Mouse (Mus musculus) embryo, embryonic 11.5 days (tissue): Measurements from ENCODE around the gene Mkln1.
A peak's percentile ranks its signal among the peaks of the same experiment; 100 is the strongest.

Source experiments
- DNase-seq: peaks from one replicate; pipeline ENCODE4 v3.0.0-alpha.2; 2012; ENCODE audit warnings: low read depth, low spot score

The Mkln1 gene

GRCm38 (mm10) chr6:31398431-31399205, at the start of gene Mkln1:
Gene Mkln1 (plus strand): TSS chr6:31398735.
- peak; percentile 74 for DNase-seq

DNA sequence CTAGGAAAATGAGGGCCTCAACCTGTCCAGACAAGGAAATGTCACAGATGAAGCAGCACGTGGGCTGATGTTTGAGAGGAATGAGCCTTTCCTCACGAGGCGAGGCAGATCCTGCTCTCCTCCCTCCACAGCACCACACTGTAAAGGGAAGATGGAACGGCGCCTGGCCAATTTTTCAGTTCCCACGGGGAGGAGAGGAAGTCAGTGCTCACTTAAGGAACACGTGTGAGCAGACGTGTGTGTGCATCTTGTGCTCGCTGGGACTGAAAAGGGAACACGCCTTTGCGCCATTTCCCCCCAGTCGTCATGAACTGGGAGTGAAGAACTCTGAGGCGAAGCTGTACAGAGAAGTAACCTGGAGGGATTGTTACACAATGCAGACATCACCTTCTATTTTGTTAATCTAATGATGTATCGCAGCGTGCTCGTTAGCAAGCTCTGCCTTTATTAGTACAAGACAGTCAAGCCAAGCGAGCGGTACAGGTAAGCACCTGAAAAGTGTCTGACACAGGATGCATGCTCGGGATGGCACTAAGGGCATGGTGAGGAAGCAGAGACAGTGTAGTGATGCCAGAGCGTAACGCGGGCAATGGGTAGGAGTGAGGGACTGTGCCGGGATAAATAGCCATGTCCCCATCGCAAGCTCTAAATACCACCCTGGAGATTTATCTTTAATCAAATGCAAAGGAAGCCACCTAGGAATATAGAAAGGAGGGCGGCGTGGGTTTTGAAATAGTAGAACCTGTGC, 41.9 kb upstream of the Mkln1 start:
- DNase-seq, result no peak

- DNase-seq, result no peak
Observed at GRCm38 (mm10) chr6:31357286-31357685, 41.2 kb upstream of the Mkln1 start.

- no peak for DNase-seq
Observed at GRCm38 (mm10) chr6:31362617-31363016, 35.9 kb upstream of the Mkln1 start.

DNA sequence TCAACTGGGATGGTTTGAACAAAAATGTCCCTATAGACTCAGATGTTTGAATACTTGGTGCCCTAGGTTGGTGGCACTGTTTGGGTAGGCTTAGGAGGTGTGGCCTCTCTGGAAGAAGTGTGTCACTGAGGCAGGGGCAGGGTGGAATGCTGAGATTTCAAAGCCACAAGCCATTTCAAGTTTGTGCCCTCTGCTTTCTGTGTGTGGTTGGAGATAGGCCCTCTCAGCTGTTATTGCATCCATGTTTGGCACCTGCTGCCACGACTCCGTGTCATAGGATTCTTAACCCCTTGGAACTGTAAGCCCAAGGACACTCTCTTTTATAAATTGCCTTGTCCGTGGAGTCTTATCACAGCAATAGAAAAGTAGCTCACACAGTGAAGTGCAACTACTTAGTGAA, 34.1 kb upstream of the Mkln1 start:
- no peak for DNase-seq

- DNase-seq, result no peak
Observed at GRCm38 (mm10) chr6:31367947-31368346, 30.6 kb upstream of the Mkln1 start.

- no peak for DNase-seq
Observed at GRCm38 (mm10) chr6:31368559-31368958, 30.0 kb upstream of the Mkln1 start.

- no peak for DNase-seq
Observed at GRCm38 (mm10) chr6:31369875-31370274, 28.7 kb upstream of the Mkln1 start.

- DNase-seq, result no peak
Observed at GRCm38 (mm10) chr6:31370550-31371061, 27.9 kb upstream of the Mkln1 start.

- no peak for DNase-seq
Observed at GRCm38 (mm10) chr6:31371140-31371539, 27.4 kb upstream of the Mkln1 start.

GRCm38 (mm10) chr6:31372620-31373019, 25.9 kb upstream of the Mkln1 start:
- DNase-seq, result no peak

DNA sequence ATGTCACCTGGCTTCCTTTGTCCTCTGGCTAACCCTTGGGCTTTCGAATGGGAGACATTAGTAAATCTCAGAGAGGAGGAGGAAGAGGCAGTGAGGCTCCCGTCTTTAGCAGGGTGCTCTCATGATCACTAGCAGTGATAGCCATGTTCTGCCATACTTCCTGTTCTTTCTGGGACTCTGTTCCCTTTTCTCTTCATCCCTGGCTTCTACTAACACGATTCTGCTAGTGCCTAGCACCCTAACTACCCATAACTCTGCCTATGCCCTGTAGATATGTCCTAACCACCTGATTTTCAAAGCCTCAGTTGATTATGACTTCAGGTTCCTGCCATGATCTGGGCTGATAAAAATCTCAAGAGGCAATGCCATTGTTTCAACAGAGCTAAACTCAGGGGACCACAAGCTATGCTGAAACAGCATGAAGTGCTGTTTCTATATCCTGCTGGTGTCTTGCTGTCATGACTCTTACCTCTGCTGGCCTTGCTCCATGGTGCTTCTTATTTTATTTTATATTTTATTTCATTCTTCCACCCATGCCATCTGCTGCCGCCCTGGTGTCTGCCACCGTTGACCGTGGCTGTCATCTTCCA, 25.4 kb upstream of the Mkln1 start:
- no peak for DNase-seq

- no peak for DNase-seq
Observed at GRCm38 (mm10) chr6:31382989-31383388, 15.5 kb upstream of the Mkln1 start.

- DNase-seq, result no peak
Observed at GRCm38 (mm10) chr6:31384794-31385193, 13.7 kb upstream of the Mkln1 start.

GRCm38 (mm10) chr6:31385281-31386145, 13.0 kb upstream of the Mkln1 start:
- DNase-seq, result no peak

DNA sequence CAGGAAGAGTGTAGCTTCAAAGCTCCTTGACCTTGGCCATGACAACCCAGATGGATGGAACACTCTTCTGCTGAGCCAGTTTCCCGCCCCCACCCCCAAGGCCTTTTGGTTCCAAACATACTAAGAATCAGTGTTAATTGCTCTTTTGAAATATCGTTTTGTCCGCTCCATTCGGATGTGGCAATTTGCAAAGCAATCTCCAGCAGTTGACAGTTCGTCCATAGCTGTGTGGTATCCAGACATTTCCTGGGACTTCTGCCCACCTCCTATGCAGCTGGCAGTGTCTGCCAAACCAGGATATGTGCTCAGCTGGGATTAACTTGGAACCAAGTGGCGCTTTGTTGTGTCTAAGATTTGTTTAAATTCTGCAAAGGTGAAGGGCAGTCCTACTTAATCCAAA, 8.8 kb upstream of the Mkln1 start:
- no peak for DNase-seq

- DNase-seq, result no peak
Observed at GRCm38 (mm10) chr6:31390243-31390981, 8.1 kb upstream of the Mkln1 start.

- DNase-seq, result no peak
Observed at GRCm38 (mm10) chr6:31392871-31393270, 5.7 kb upstream of the Mkln1 start.

DNA sequence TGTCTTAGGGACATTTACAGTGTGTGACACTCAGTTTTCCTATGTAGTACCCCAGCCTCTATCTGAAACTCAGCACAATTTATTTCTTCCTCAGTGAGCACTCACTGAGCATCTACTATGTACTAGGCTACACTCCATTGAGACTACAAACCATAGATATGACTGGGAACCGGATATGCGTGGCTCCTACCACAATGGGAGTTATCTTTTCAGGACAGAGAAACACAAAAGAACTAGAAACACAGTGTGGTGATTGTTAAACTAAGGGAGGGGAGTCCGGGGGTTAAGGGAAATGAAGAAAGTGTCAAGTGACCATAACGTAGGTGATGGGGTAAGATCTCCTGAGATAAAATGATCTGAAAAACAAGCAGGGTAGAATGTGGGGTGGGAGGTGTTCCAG, 2.4 kb upstream of the Mkln1 start:
- no peak for DNase-seq

- no peak for DNase-seq
Observed at GRCm38 (mm10) chr6:31397308-31397707, 1.2 kb upstream of the Mkln1 start.
